Mouse (Mus musculus) midbrain, postnatal 0 days (tissue): ENCODE data around the gene Cabcoco1. TPM values are rescaled to one million over a fixed set of nuclear protein-coding genes. Genes with fewer than 3 reads are reported as not detected.

Experiments used
- ATAC-seq: fragments of 200-750 bp; cut with Nextera tagmentation; 2 replicates; pipeline ENCODE4 v1.8.0; 2017; ENCODE audit warnings: moderate number of reproducible peaks, mild to moderate bottlenecking, moderate TSS enrichment, moderate library complexity; ENCODE audit not compliant: low FRiP score
- DNase-seq: peaks from one replicate; pipeline ENCODE4 v3.0.0-alpha.2; 2015; ENCODE audit warnings: low spot score
- H3K27ac ChIP-seq: fragments of 300-500 bp; sonication (generic); 2 replicates; pipeline ENCODE4 v1.5.1; 2014; ENCODE audit warnings: low read depth, mild to moderate bottlenecking, low read length, mixed read lengths
- H3K27me3 ChIP-seq: fragments of 300-500 bp; sonication (generic); 2 replicates; pipeline ENCODE4 v1.6.1; 2014; ENCODE audit warnings: low read length, control low read depth, mixed read lengths; ENCODE audit not compliant: insufficient read depth
- H3K36me3 ChIP-seq: fragments of 300-500 bp; sonication (generic); 2 replicates; pipeline ENCODE4 v1.6.1; 2014; ENCODE audit warnings: low read length, control low read depth, mixed read lengths; ENCODE audit not compliant: insufficient read depth
- H3K4me1 ChIP-seq: fragments of 300-500 bp; sonication (generic); 2 replicates; pipeline ENCODE4 v1.6.1; 2014; ENCODE audit warnings: mild to moderate bottlenecking, control low read depth, antibody characterized with exemption, low read length, mixed read lengths; ENCODE audit not compliant: insufficient read depth
- H3K4me2 ChIP-seq: fragments of 300-500 bp; sonication (generic); 2 replicates; pipeline ENCODE4 v1.6.1; 2014; ENCODE audit warnings: low read depth, mild to moderate bottlenecking, low read length, mixed read lengths; ENCODE audit not compliant: poor library complexity, severe bottlenecking
- H3K4me3 ChIP-seq: fragments of 300-500 bp; sonication (generic); 2 replicates; pipeline ENCODE4 v1.5.1; 2014; ENCODE audit warnings: low read depth, mild to moderate bottlenecking, low read length, moderate library complexity
- H3K9ac ChIP-seq: fragments of 300-500 bp; sonication (generic); replicated peaks from 2 replicates; pipeline ENCODE4 v1.6.1; 2014; ENCODE audit warnings: mild to moderate bottlenecking, low read length, moderate library complexity, mixed read lengths; ENCODE audit not compliant: poor library complexity, severe bottlenecking
- H3K9me3 ChIP-seq: fragments of 300-500 bp; sonication (generic); 2 replicates; pipeline ENCODE4 v1.6.1; 2016; ENCODE audit warnings: low read length, control low read depth
- CTCF ChIP-seq: IDR thresholded peaks from 2 replicates; pipeline ENCODE4 v1.5.1; 2016; ENCODE audit warnings: antibody characterized with exemption, mild to moderate bottlenecking
- WGBS: fragments of 180-500 bp; shearing (Covaris S2); extraction: QIAGEN DNeasy Blood & Tissue Kit; methylation state at CpG from one replicate; pipeline ENCODE4 v1.1.7; 2014; 5-methylcytosine and 5-hydroxymethylcytosine counted together
- polyA plus RNA-seq: library from polyadenylated mRNA; unstranded; fragments of >200 nt; fragmentation: Nextera tagmentation; extraction: Ambion mirVana; gene quantifications from 2 replicates; pipeline ENCODE4 v1.2.1, GENCODE M21; 2015
- total RNA-seq: library from RNA; depleted of rRNA; stranded (reverse); fragments of >200 nt; gene quantifications from 2 replicates; pipeline ENCODE4 v1.2.3, GENCODE M21; 2014

Gene Cabcoco1
- total and polyA plus RNA-seq, 2 experiments from 2014 or later = 0.71 to 3.8 TPM

- Histone ChIP-seq H3K4me3 (no peak overlapping the region), H3K9me3 (no peaks in the 10 kb centered on the region), H3K4me1 (no peaks in the 10 kb centered on the region), H3K4me2 (no peak overlapping the region), H3K27ac (no peak overlapping the region), H3K36me3 (no peaks in the 10 kb centered on the region), H3K9ac (no peak overlapping the region), H3K27me3 (no peaks in the 10 kb centered on the region)
- DNase-seq = no peak
- 83% methylated on average over 9 of the region's 9 CpGs for WGBS
- TF ChIP-seq CTCF = no peak
- ATAC-seq = no peak
Measured at GRCm38 (mm10) chr10:68550668-68551267, 9.1 kb upstream of the Cabcoco1 start.

DNA sequence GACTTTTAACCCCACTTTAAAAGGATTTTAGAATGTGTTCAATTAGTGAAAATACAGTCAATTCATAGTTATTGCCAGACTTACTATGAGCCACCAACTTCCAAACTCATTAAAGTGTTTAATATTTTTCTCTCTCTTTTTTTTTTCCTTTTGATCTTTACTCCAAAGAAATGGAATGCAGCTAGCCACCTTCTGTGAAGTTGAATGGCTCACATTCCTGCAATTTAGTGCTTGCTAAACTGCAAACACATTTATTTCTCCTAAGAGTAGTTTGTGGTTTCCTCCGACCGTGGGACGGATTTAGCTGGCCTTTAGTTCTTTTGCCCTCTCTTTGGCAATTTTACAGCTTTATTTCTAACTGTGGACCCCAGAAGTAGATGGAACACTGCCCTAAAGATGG is 1.4 kb upstream of the Cabcoco1 start:
- no peak for TF ChIP-seq CTCF
- H3K27ac ChIP-seq = no peak overlapping the region
- H3K4me2 ChIP-seq = no peak overlapping the region
- ATAC-seq (no peak), DNase-seq (no peak)
- H3K27me3 ChIP-seq = no peaks in the 10 kb centered on the region
- WGBS = 64% methylated on average over 3 of the region's 3 CpGs
- H3K4me1 ChIP-seq = peaks cover 8% of the 10 kb centered on the region; the same call in 1 of the 2 replicates
- H3K36me3 ChIP-seq = no peaks in the 10 kb centered on the region
- no peak overlapping the region for H3K9ac ChIP-seq
- no peak overlapping the region for H3K4me3 ChIP-seq
- no peaks in the 10 kb centered on the region for H3K9me3 ChIP-seq

DNA sequence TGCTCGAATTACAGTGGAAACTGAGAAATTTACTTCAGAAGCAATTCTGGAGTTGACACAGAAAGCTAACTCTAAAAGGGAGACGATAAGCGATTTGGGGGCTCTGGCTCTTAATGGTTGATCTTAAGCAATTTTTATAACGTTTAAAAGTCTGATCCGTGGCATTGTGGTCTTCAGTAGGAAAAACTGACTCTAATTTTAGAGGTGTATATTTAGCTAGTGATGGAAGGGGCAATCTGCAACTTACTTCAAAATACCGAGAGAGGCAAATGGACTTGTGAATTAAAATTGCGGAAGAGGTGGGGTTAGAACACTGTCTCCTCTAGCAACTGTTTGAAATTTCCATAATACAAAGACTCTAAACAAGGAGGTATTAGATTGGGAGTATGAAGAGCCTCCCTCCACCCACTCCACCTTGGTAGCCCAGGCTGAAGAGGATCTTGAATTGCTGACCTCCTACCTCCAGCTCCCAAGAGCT is 286 bp upstream of the Cabcoco1 start:
- ATAC-seq (no peak), DNase-seq (no peak)
- TF ChIP-seq CTCF = no peak
- Histone ChIP-seq H3K4me1 (peaks cover 8% of the 10 kb centered on the region; the same call in 1 of the 2 replicates), H3K36me3 (no peaks in the 10 kb centered on the region), H3K4me3 (peak overlapping the region; percentile 39), H3K4me2 (peak overlapping the region; percentile 72), H3K27me3 (no peaks in the 10 kb centered on the region), H3K9me3 (no peaks in the 10 kb centered on the region), H3K27ac (no peak overlapping the region), H3K9ac (peak overlapping the region; percentile 42; the same call in 1 of the 2 replicates)
- 29% methylated on average over 7 of the region's 7 CpGs for WGBS

DNA sequence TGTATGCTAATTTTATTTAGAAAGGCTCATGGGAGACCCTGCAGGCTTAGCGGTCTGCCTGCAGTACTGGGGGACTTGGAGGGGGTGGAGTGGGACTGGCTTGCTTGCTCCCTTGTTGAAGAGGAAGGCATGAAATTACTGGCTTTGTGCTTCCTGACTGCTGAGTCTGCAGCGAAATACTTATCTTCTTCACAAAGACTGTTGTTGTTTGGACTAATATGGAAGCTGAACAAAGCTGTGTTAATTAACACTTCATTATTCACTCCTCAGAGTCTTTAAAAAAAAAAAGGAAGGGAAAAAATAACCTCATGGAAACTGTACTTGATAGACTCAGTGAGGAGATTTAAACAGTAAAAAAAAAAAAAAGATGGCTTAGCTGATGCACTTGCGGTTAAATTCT is 1.1 kb downstream of the Cabcoco1 start:
- Histone ChIP-seq H3K4me3 (no peak overlapping the region), H3K9me3 (no peaks in the 10 kb centered on the region), H3K27ac (no peak overlapping the region), H3K9ac (no peak overlapping the region), H3K4me2 (peak overlapping the region; percentile 72; the same call in 1 of the 2 replicates), H3K4me1 (peaks cover 8% of the 10 kb centered on the region; the same call in 1 of the 2 replicates), H3K27me3 (no peaks in the 10 kb centered on the region), H3K36me3 (no peaks in the 10 kb centered on the region)
- ATAC-seq (no peak), DNase-seq (peak; percentile 32)
- WGBS = 15% methylated on average over 3 of the region's 3 CpGs
- no peak for TF ChIP-seq CTCF

- Histone ChIP-seq H3K9ac (no peak overlapping the region), H3K9me3 (no peaks in the 10 kb centered on the region), H3K27ac (no peak overlapping the region), H3K4me3 (no peak overlapping the region), H3K27me3 (no peaks in the 10 kb centered on the region), H3K4me2 (no peak overlapping the region), H3K36me3 (no peaks in the 10 kb centered on the region), H3K4me1 (peaks cover 8% of the 10 kb centered on the region; the same call in 1 of the 2 replicates)
- WGBS = 73% methylated on average over 4 of the region's 4 CpGs
- no peak for TF ChIP-seq CTCF
- DNase-seq (no peak), ATAC-seq (no peak)
Measured at GRCm38 (mm10) chr10:68537261-68537950, 4.3 kb downstream of the Cabcoco1 start.
